Mouse (Mus musculus) left cerebral cortex, adult 18-20 months (tissue): ENCODE measurements at regions not wholly inside any gene's neighbourhood (a gene's known extent, or its start where the extent isn't known, plus 50 kb on each side); places are given as distances from the start of the nearest gene placed in this dataset.

ENCODE experiments used
- DNase-seq, 2 experiments: peaks; one replicate each; pipeline ENCODE4 v3.0.0; 2021 to 2022; ENCODE audit warnings: low spot score in 2 of 2, mixed read lengths in 1 of 2

- DNase-seq, result no peak
Measured at GRCm38 (mm10) chr10:56754546-56755175, 377.5 kb downstream of the Gja1 start.

- DNase-seq, result no peak
Measured at GRCm38 (mm10) chr10:56770629-56771028, 393.5 kb downstream of the Gja1 start.

GRCm38 (mm10) chr10:56782265-56782664 is 405.1 kb downstream of the Gja1 start:
- DNase-seq, result no peak

GRCm38 (mm10) chr10:56783941-56784340 is 406.8 kb downstream of the Gja1 start:
- DNase-seq, result no peak

GRCm38 (mm10) chr10:56788081-56788480 is 411.0 kb downstream of the Gja1 start:
- DNase-seq, result no peak

GRCm38 (mm10) chr10:56793074-56793473 is 415.9 kb downstream of the Gja1 start:
- DNase-seq, result no peak

GRCm38 (mm10) chr10:56795396-56795795 is 418.3 kb downstream of the Gja1 start:
- no peak for DNase-seq

GRCm38 (mm10) chr10:56799307-56799706 is 422.2 kb downstream of the Gja1 start:
- DNase-seq, result no peak

GRCm38 (mm10) chr10:56799745-56800144 is 422.6 kb downstream of the Gja1 start:
- DNase-seq, result no peak

- no peak for DNase-seq
Measured at GRCm38 (mm10) chr10:56809006-56809405, 431.9 kb downstream of the Gja1 start.

- DNase-seq, result no peak
Measured at GRCm38 (mm10) chr10:56822158-56822557, 445.0 kb downstream of the Gja1 start.

GRCm38 (mm10) chr10:56831331-56831730 is 454.2 kb downstream of the Gja1 start:
- DNase-seq, result no peak

- no peak for DNase-seq
Measured at GRCm38 (mm10) chr10:56831966-56832365, 454.8 kb downstream of the Gja1 start.

- DNase-seq, result no peak
Measured at GRCm38 (mm10) chr10:56836130-56836529, 459.0 kb downstream of the Gja1 start.

GRCm38 (mm10) chr10:56839006-56839495 is 461.9 kb downstream of the Gja1 start:
- no peak for DNase-seq

GRCm38 (mm10) chr10:56839545-56839944 is 462.4 kb downstream of the Gja1 start:
- DNase-seq, result no peak

- DNase-seq, result no peak
Measured at GRCm38 (mm10) chr10:56840732-56841131, 463.6 kb downstream of the Gja1 start.

- no peak for DNase-seq
Measured at GRCm38 (mm10) chr10:56841486-56841885, 464.4 kb downstream of the Gja1 start.

GRCm38 (mm10) chr10:56841973-56842372 is 464.8 kb downstream of the Gja1 start:
- no peak for DNase-seq

GRCm38 (mm10) chr10:56852484-56852883 is 475.4 kb downstream of the Gja1 start:
- no peak for DNase-seq

- no peak for DNase-seq
Measured at GRCm38 (mm10) chr10:56856186-56856585, 479.1 kb downstream of the Gja1 start.

- no peak for DNase-seq
Measured at GRCm38 (mm10) chr10:56879744-56880143, 502.6 kb downstream of the Gja1 start.

- DNase-seq, result peak; percentile 3 to 5
Measured at GRCm38 (mm10) chr10:56880154-56880591, 503.0 kb downstream of the Gja1 start.
